Mouse (Mus musculus) heart, embryonic 16.5 days (tissue): ENCODE data around the gene Apba3. TPM values are rescaled to one million over a fixed set of nuclear protein-coding genes. Genes with fewer than 3 reads are reported as not detected.

ENCODE experiments used
- ATAC-seq: fragments of 200-750 bp; cut with Nextera tagmentation; replicated peaks from 2 replicates; pipeline ENCODE4 v1.8.0; 2017; ENCODE audit warnings: moderate number of reproducible peaks; ENCODE audit not compliant: insufficient read depth, low FRiP score; ENCODE audit errors: extremely low read depth
- H3K27ac ChIP-seq: fragments of 300-500 bp; sonication (generic); 2 replicates; pipeline ENCODE4 v1.5.1; 2014; ENCODE audit warnings: mild to moderate bottlenecking, low read length, control low read depth, moderate library complexity
- H3K27me3 ChIP-seq: fragments of 300-500 bp; sonication (generic); 2 replicates; pipeline ENCODE4 v1.6.1; 2014; ENCODE audit warnings: low read length, mixed read lengths; ENCODE audit not compliant: control insufficient read depth, insufficient read depth
- H3K36me3 ChIP-seq: fragments of 300-500 bp; sonication (generic); 2 replicates; pipeline ENCODE4 v1.6.1; 2014; ENCODE audit not compliant: control insufficient read depth, insufficient read depth
- H3K4me1 ChIP-seq: fragments of 300-500 bp; sonication (generic); 2 replicates; pipeline ENCODE4 v1.6.1; 2014; ENCODE audit warnings: low read length, mixed read lengths; ENCODE audit not compliant: control insufficient read depth, insufficient read depth
- H3K4me2 ChIP-seq: fragments of 300-500 bp; sonication (generic); 2 replicates; pipeline ENCODE4 v1.6.1; 2014; ENCODE audit warnings: low read depth, mild to moderate bottlenecking, control low read depth, low read length
- H3K4me3 ChIP-seq: fragments of 300-500 bp; sonication (generic); 2 replicates; pipeline ENCODE4 v1.5.1; 2014; ENCODE audit warnings: mild to moderate bottlenecking, control low read depth, low read length
- H3K9ac ChIP-seq: fragments of 300-500 bp; sonication (generic); 2 replicates; pipeline ENCODE4 v1.6.1; 2014; ENCODE audit warnings: low read length, control low read depth
- H3K9me3 ChIP-seq: fragments of 300-500 bp; sonication (generic); replicated peaks from 2 replicates; pipeline ENCODE4 v1.6.1; 2016; ENCODE audit warnings: low read length; ENCODE audit not compliant: control insufficient read depth
- WGBS: fragments of 180-500 bp; shearing (Covaris S2); extraction: QIAGEN DNeasy Blood & Tissue Kit; methylation state at CpG from one replicate; pipeline ENCODE4 v1.1.7; 2014; 5-methylcytosine and 5-hydroxymethylcytosine counted together
- microRNA-seq: library from miRNA; unstranded; fragments of <30 nt; microRNA quantifications from one replicate; pipeline ENCODE4, GENCODE M21; 2017
- polyA plus RNA-seq: library from polyadenylated mRNA; unstranded; fragments of >200 nt; fragmentation: Nextera tagmentation; extraction: Ambion mirVana; gene quantifications from 2 replicates; pipeline ENCODE4 v1.2.1, GENCODE M21; 2015

Apba3 gene
- polyA plus RNA-seq, 1 experiment from 2014 or later = 62.7 TPM

DNA sequence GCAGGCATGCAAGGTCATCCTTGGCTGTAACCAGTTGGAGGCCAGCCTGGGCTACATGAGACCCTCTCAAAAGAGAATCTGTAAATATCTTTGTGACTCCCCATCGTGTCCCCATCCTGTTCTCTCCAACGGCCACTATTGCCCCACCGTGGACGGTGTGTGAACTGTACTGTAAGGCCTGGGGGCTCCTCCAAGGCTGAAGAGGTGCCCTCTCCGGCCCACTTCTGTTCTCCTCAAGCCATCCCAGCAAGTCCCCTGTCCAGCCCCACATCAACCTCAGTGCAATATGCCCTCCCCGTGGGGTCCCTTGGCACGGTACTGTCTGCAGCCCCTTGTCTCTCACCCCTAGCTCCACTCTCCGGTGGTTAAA is 52.6 kb downstream of the Apba3 start:
- H3K4me3 ChIP-seq = peak overlapping the region; percentile 63
- 37% methylated on average over 8 of the region's 8 CpGs for WGBS
- no peaks in the 10 kb centered on the region for H3K9me3 ChIP-seq
- H3K4me1 ChIP-seq = peaks cover 24% of the 10 kb centered on the region
- ATAC-seq = no peak
- peaks cover 31% of the 10 kb centered on the region for H3K36me3 ChIP-seq
- H3K9ac ChIP-seq = peak overlapping the region; percentile 76
- H3K4me2 ChIP-seq = peak overlapping the region; percentile 76
- H3K27ac ChIP-seq = peak overlapping the region; percentile 92; the same call in 1 of the 2 replicates
- H3K27me3 ChIP-seq = no peaks in the 10 kb centered on the region

DNA sequence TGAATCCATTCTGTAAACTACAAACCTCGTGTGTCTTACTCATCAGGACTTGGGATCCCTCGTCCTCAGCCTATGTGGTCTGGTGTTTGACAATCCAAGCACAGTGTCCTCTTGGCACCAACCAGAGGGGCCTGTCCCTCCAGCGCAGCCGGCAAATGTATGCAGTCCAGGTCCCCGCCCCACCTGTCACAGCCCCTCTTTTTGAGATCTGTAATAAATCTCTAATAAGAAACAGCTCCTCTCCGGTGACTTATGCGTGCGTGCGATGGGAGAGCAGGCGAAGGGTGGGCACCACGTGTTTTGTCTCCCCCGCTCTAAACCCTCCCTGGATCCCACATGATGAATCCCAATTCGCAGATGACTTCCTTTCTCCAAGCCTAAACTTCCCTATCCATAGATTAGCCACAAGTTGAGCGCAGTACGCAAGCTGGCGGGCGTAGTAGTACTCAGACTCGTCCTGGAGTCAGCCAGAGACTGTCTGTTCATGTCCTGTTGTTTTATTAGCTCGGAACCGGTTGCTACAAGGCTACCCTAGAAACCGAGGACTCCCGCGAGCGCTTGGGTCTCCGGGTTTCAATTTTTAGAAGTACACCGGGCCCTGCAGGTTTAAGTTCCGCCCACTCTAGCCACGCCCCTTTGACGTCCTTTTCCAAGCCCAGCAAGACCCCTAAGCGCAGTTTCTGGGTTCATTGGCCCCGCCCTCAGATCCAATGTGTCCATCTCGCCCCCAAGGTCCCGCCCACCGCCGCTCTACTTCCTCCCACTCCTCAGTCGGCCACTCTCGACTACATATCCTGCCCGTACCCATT is 53.2 kb downstream of the Apba3 start:
- 1% methylated on average over 38 of the region's 38 CpGs for WGBS
- ATAC-seq = no peak
- Histone ChIP-seq H3K36me3 (peaks cover 32% of the 10 kb centered on the region), H3K4me3 (peak overlapping the region; percentile 63), H3K9me3 (no peaks in the 10 kb centered on the region), H3K9ac (peak overlapping the region; percentile 76), H3K4me2 (peak overlapping the region; percentile 76), H3K4me1 (peaks cover 24% of the 10 kb centered on the region), H3K27me3 (no peaks in the 10 kb centered on the region), H3K27ac (peak overlapping the region; percentile 92)

DNA sequence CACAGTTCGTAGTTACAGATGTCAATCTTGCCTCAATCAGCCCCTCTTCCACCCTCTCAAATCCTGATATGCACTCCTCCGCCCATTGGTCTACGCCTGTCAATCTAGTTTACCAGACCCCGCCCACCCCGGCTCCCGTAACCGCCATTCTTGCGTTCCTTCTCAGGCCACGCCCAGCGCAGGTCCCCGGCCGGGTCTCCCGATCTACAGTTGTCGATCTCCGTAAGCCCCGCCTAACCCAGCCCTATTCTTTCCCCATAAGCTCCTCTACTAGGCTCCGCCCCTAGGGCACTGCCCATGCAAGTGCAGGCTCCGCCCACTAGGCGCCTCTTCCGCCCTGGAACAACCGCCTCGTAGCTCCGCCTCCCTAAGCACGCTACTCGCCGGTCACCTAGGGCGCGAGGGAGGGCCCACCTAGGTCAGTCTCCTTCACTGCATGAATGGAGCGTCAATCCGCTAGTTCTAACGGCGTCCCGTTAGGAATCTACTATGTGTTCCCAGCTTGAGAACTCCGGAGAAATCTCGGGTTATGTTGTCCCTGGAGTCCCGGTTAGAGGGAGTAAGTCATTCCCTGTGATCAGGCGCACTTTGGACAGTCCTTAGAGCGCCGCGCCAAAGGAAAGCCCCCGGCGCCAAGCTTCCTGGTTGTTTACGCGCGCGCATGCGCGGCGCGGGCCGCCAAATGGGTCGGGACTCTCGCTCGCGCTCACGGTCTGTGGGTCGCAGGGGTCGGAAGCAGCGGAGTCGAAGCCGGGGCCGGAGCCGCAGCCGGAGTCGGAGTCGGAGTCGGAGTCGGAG is 54.0 kb downstream of the Apba3 start, which contains the start of gene Cactin:
Gene Cactin, plus strand, starts transcription at position 554 of the 798 bp plus-strand sequence.
- Histone ChIP-seq H3K9me3 (no peaks in the 10 kb centered on the region), H3K4me3 (peak within 1 kb of the TSS; percentile 90), H3K9ac (peak within 1 kb of the TSS; percentile 94), H3K36me3 (peaks cover 32% of the 10 kb centered on the region), H3K4me2 (peak within 1 kb of the TSS; percentile 91), H3K27me3 (no peaks in the 10 kb centered on the region), H3K27ac (peak within 1 kb of the TSS; percentile 93), H3K4me1 (peaks cover 24% of the 10 kb centered on the region)
- ATAC-seq = peak; percentile 93
- WGBS = under 1% methylated on average over 68 of the region's 68 CpGs

DNA sequence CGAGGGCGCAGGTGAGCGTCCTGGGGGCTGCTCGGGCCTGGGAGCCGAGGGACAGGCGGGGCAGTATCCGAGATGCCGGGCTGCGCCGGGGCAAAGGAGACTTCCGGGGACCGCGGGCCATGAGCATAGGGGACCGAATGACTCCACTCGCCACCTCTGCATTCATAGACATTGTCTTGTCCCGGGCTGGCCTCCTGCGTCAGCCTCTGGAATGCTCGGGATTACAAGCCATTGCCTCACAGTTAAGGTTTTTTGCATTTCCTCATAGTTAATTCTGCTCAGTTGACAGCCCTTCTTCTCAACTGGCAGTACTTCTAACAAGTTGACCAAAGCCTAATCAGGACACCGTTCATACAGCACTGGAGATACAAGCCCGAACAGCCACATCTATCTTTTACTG is 54.7 kb downstream of the Apba3 start:
- Histone ChIP-seq H3K4me1 (peaks cover 26% of the 10 kb centered on the region), H3K4me2 (peak overlapping the region; percentile 91), H3K4me3 (peak overlapping the region; percentile 90), H3K9me3 (no peaks in the 10 kb centered on the region), H3K27ac (peak overlapping the region; percentile 93), H3K27me3 (no peaks in the 10 kb centered on the region), H3K9ac (peak overlapping the region; percentile 94), H3K36me3 (peaks cover 37% of the 10 kb centered on the region)
- 2% methylated on average over 20 of the region's 20 CpGs for WGBS
- ATAC-seq = no peak

DNA sequence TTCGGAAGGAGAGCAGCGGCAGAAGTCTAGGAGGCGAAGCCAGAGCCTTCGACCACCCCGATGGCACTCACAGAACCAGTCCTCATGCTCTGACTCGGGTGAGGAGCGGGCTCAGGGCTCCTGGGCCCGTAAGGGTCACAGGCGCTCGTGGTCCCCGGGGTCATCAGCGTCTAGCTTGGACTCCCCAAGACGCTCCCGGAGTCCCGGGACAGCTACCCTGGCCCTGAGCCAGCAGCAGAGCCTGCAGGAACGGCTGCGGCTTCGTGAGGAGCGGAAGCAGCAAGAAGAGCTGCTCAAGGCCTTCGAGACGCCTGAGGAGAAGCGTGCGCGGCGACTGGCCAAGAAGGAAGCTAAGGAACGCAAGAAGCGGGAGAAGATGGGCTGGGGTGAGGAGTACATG is 55.7 kb downstream of the Apba3 start:
- no peak overlapping the region for H3K9ac ChIP-seq
- no peaks in the 10 kb centered on the region for H3K27me3 ChIP-seq
- H3K9me3 ChIP-seq = no peaks in the 10 kb centered on the region
- WGBS = 93% methylated on average over 27 of the region's 27 CpGs
- no peak overlapping the region for H3K4me3 ChIP-seq
- H3K4me1 ChIP-seq = peaks cover 23% of the 10 kb centered on the region
- H3K27ac ChIP-seq = no peak overlapping the region
- no peak overlapping the region for H3K4me2 ChIP-seq
- H3K36me3 ChIP-seq = peaks cover 43% of the 10 kb centered on the region
- no peak for ATAC-seq

Small RNA genes within 50 kb of the gene (microRNA-seq; reads per million reads assigned to microRNA genes)
- gene Mir3057 = 10.8 reads per million, percentile 28 among the genes with 10 or more reads in this experiment

Other genes starting within 250 kb of the Apba3 start
- 0.06 and 0.09 TPM in 2 replicates for gene Diras1, start 241.3 kb upstream of the Apba3 start, polyA plus RNA-seq
- gene Slc39a3, start 229.5 kb upstream of the Apba3 start, polyA plus RNA-seq = 9.6 and 10.8 TPM in 2 replicates
- gene Sgta, start 206.8 kb upstream of the Apba3 start, polyA plus RNA-seq = 166 and 174 TPM in 2 replicates
- 29.8 and 31.4 TPM in 2 replicates for gene Thop1, start 196.9 kb upstream of the Apba3 start, polyA plus RNA-seq
- 0.70 and 1.00 TPM in 2 replicates for gene Creb3l3, start 168.1 kb upstream of the Apba3 start, polyA plus RNA-seq
- gene Map2k2, start 161.0 kb upstream of the Apba3 start, polyA plus RNA-seq = 143 and 152 TPM in 2 replicates
- gene Zbtb7a, start 131.7 kb upstream of the Apba3 start, polyA plus RNA-seq = 25.5 and 30.1 TPM in 2 replicates
- gene Pias4, start 99.0 kb upstream of the Apba3 start, polyA plus RNA-seq = 34.7 and 37.5 TPM in 2 replicates
- gene Eef2, start 90.3 kb upstream of the Apba3 start, polyA plus RNA-seq = 435 and 443 TPM in 2 replicates
- gene Dapk3, start 84.0 kb upstream of the Apba3 start, polyA plus RNA-seq = 33.9 and 40.2 TPM in 2 replicates
- 0.11 TPM in 2 replicates for gene 4930442H23Rik, start 83.1 kb upstream of the Apba3 start, polyA plus RNA-seq
- 11.9 and 14.6 TPM in 2 replicates for gene Nmrk2, start 64.9 kb upstream of the Apba3 start, polyA plus RNA-seq
- 0.31 and 0.33 TPM in 2 replicates for gene Atcay, start 36.1 kb upstream of the Apba3 start, polyA plus RNA-seq
- 5.0 and 6.2 TPM in 2 replicates for gene Zfr2, start 33.8 kb upstream of the Apba3 start, polyA plus RNA-seq
- gene Matk, start 14.0 kb upstream of the Apba3 start, polyA plus RNA-seq = 2.6 and 2.7 TPM in 2 replicates
- gene Mrpl54, start within 50 bp of the Apba3 start, polyA plus RNA-seq = 230 TPM in 2 replicates
- 4.7 and 5.3 TPM in 2 replicates for gene Tjp3, start 24.6 kb downstream of the Apba3 start, polyA plus RNA-seq
- 31.3 and 33.2 TPM in 2 replicates for gene Pip5k1c, start 26.0 kb downstream of the Apba3 start, polyA plus RNA-seq
- 28.1 and 29.6 TPM in 2 replicates for gene Cactin, start 54.1 kb downstream of the Apba3 start, polyA plus RNA-seq
- gene Tbxa2r, start 61.8 kb downstream of the Apba3 start, polyA plus RNA-seq = 15.2 and 16.3 TPM in 2 replicates
- 0.08 and 0.11 TPM in 2 replicates for gene Gipc3, start 76.3 kb downstream of the Apba3 start, polyA plus RNA-seq
- 86.5 and 86.8 TPM in 2 replicates for gene Hmg20b, start 83.5 kb downstream of the Apba3 start, polyA plus RNA-seq
- gene Mfsd12, start 90.5 kb downstream of the Apba3 start, polyA plus RNA-seq = 16.5 and 17.6 TPM in 2 replicates
- 1.8 and 1.9 TPM in 2 replicates for gene 4930404N11Rik, start 98.9 kb downstream of the Apba3 start, polyA plus RNA-seq
- gene Fzr1, start 111.6 kb downstream of the Apba3 start, polyA plus RNA-seq = 74.6 and 82.8 TPM in 2 replicates
- 83.4 and 86.2 TPM in 2 replicates for gene Dohh, start 117.5 kb downstream of the Apba3 start, polyA plus RNA-seq
- gene Gm48551, start 117.5 kb downstream of the Apba3 start, polyA plus RNA-seq = 2.1 and 2.6 TPM in 2 replicates
- gene Gm48552, start 122.0 kb downstream of the Apba3 start, polyA plus RNA-seq = 0.55 and 0.83 TPM in 2 replicates
- 5.0 and 9.2 TPM in 2 replicates for gene Smim24, start 126.1 kb downstream of the Apba3 start, polyA plus RNA-seq
- gene Nfic, start 188.7 kb downstream of the Apba3 start, polyA plus RNA-seq = 54.7 and 61.1 TPM in 2 replicates
- gene Celf5, start 215.7 kb downstream of the Apba3 start, polyA plus RNA-seq = 0.24 TPM in 2 replicates
- 55.7 and 59.8 TPM in 2 replicates for gene Ncln, start 229.4 kb downstream of the Apba3 start, polyA plus RNA-seq
- 1.5 and 2.1 TPM in 2 replicates for gene S1pr4, start 233.2 kb downstream of the Apba3 start, polyA plus RNA-seq